Mouse (Mus musculus): ENCODE measurements at regions not wholly inside any gene's neighbourhood (a gene's known extent, or its start where the extent isn't known, plus 50 kb on each side); places are given as distances from the start of the nearest gene placed in this dataset.

DNA sequence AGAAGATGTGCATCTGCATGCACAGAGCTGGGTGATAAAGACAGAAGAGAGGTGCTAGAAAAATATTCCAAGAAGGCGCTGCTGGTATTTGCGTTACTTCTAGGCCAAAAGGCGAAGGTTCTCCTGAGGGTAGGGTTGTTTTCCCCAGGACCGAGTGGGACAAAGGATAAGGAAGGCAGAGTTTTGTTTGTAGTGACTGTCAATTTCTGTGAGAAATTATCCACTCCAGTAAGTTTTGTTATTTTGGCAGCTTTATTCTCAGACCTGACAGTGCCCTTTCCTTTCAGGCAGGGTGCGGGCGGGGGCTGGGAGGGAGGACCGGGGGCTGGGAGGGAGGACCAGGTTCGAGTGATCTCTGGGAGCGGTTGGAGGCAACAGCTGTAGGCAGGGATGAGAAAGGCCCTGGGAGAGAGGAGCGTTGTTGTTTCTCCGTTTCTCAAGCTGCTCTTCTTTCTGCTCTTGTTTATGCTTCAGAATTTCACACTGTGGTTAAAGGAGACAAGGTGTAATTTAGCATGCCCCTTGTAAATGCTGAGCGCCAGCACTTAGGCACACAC is 211.2 kb upstream of the Cited2 start:
- H3K4me3 ChIP-seq = no peak overlapping the region
- WGBS = 55% methylated on average over 12 of the region's 12 CpGs
- no peak overlapping the region for H3K4me2 ChIP-seq (replicated peaks)
- no peaks in the 10 kb centered on the region for H3K9me3 ChIP-seq
- ATAC-seq (ENCODE audit: low FRiP score, low read depth) = no peak
- no peak overlapping the region for H3K9ac ChIP-seq (replicated peaks)
- no peaks in the 10 kb centered on the region for H3K27me3 ChIP-seq
- no peaks in the 10 kb centered on the region for H3K4me1 ChIP-seq
- H3K36me3 ChIP-seq = no peaks in the 10 kb centered on the region
- no peak overlapping the region for H3K27ac ChIP-seq (replicated peaks)

GRCm38 (mm10) chr10:17512487-17512886 is 210.5 kb upstream of the Cited2 start:
- no peak for ATAC-seq (ENCODE audit: low FRiP score, low read depth)
- Histone ChIP-seq H3K27ac (replicated peaks) (no peak overlapping the region), H3K9ac (replicated peaks) (no peak overlapping the region), H3K4me1 (no peaks in the 10 kb centered on the region), H3K36me3 (no peaks in the 10 kb centered on the region), H3K4me2 (replicated peaks) (no peak overlapping the region), H3K4me3 (no peak overlapping the region), H3K27me3 (no peaks in the 10 kb centered on the region), H3K9me3 (no peaks in the 10 kb centered on the region)
- WGBS = 85% methylated on average over 3 of the region's 3 CpGs

GRCm38 (mm10) chr10:17513756-17514155 is 209.3 kb upstream of the Cited2 start:
- Histone ChIP-seq H3K4me2 (replicated peaks) (no peak overlapping the region), H3K9me3 (no peaks in the 10 kb centered on the region), H3K27me3 (no peaks in the 10 kb centered on the region), H3K4me1 (no peaks in the 10 kb centered on the region), H3K4me3 (no peak overlapping the region), H3K27ac (replicated peaks) (no peak overlapping the region), H3K36me3 (no peaks in the 10 kb centered on the region), H3K9ac (replicated peaks) (no peak overlapping the region)
- ATAC-seq (ENCODE audit: low FRiP score, low read depth) = no peak
- WGBS = 90% methylated on average over 6 of the region's 6 CpGs

DNA sequence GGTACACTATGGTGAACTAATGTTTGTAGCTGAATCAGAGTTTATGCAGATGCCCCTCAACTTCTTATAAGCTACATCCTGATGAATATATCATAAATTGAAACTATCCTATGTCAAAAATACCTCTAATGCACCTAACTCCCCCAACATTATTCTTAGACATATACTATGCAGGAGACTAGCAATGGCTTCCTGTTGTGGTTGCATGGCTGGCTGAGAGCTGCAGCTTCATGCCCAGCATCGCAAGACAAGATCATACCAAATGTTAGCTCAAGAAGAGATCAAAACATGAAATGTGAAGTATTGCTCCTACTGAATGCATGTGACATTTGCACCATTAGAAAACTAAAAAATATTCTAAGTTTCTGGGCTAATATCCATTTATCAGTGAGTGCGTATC is 206.9 kb upstream of the Cited2 start:
- no peak overlapping the region for H3K9ac ChIP-seq (replicated peaks)
- no peaks in the 10 kb centered on the region for H3K36me3 ChIP-seq
- H3K4me3 ChIP-seq = no peak overlapping the region
- no peak overlapping the region for H3K27ac ChIP-seq (replicated peaks)
- no peak overlapping the region for H3K4me2 ChIP-seq (replicated peaks)
- WGBS = 96% methylated on average over 2 of the region's 2 CpGs
- ATAC-seq (ENCODE audit: low FRiP score, low read depth) = no peak
- no peaks in the 10 kb centered on the region for H3K4me1 ChIP-seq
- no peaks in the 10 kb centered on the region for H3K9me3 ChIP-seq
- no peaks in the 10 kb centered on the region for H3K27me3 ChIP-seq

- Histone ChIP-seq H3K36me3 (no peaks in the 10 kb centered on the region), H3K4me3 (no peak overlapping the region), H3K4me1 (no peaks in the 10 kb centered on the region), H3K9ac (replicated peaks) (no peak overlapping the region), H3K27ac (replicated peaks) (no peak overlapping the region), H3K9me3 (no peaks in the 10 kb centered on the region), H3K27me3 (no peaks in the 10 kb centered on the region), H3K4me2 (replicated peaks) (no peak overlapping the region)
- WGBS = 65% methylated on average over 9 of the region's 9 CpGs
- ATAC-seq (ENCODE audit: low FRiP score, low read depth) = no peak
These were observed 204.4 kb upstream of the Cited2 start for GRCm38 (mm10) chr10:17518423-17519175.

- no peak for ATAC-seq (ENCODE audit: low FRiP score, low read depth)
- H3K36me3 ChIP-seq = no peaks in the 10 kb centered on the region
- no peak overlapping the region for H3K9ac ChIP-seq (replicated peaks)
- no peaks in the 10 kb centered on the region for H3K9me3 ChIP-seq
- H3K4me3 ChIP-seq = no peak overlapping the region
- H3K27me3 ChIP-seq = no peaks in the 10 kb centered on the region
- no peak overlapping the region for H3K27ac ChIP-seq (replicated peaks)
- no peak overlapping the region for H3K4me2 ChIP-seq (replicated peaks)
- 59% methylated on average over 5 of the region's 5 CpGs for WGBS
- H3K4me1 ChIP-seq = no peaks in the 10 kb centered on the region
These were observed 200.9 kb upstream of the Cited2 start for GRCm38 (mm10) chr10:17522026-17522541.

- 72% methylated on average over 6 of the region's 6 CpGs for WGBS
- H3K27me3 ChIP-seq = no peaks in the 10 kb centered on the region
- no peaks in the 10 kb centered on the region for H3K36me3 ChIP-seq
- no peak overlapping the region for H3K9ac ChIP-seq (replicated peaks)
- no peak overlapping the region for H3K4me3 ChIP-seq
- H3K9me3 ChIP-seq = no peaks in the 10 kb centered on the region
- H3K4me2 ChIP-seq (replicated peaks) = no peak overlapping the region
- no peak overlapping the region for H3K27ac ChIP-seq (replicated peaks)
- ATAC-seq (ENCODE audit: low FRiP score, low read depth) = no peak
- no peaks in the 10 kb centered on the region for H3K4me1 ChIP-seq
These were observed 199.3 kb upstream of the Cited2 start for GRCm38 (mm10) chr10:17523558-17524328.

DNA sequence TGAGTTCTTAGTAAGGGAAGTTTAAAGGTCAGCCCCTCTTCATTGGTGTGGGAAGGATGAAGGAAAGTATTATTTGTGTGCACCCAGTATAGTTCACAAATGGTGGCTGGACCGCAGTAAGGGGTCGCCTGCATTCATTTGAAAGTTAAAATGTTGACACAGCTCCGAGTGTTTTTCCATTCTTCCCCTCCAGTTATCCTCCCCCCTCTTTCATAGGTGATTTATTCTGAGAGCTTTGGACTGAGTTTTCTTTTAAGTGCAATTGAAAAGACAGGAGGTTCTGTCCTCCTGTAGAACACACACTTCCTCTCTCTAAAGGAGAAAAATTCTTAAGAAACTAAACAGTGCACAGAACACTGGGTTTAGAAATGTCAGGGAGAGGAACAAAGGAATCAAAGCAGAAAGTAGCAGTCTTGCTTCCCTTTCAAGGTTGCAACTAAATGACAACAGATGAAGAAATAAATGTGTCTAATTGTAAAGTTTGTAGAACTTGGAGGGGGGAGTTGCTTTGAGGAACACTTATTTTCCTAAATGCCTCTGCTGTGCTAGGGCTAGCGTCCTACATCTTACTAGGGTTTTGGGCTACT is 195.8 kb upstream of the Cited2 start:
- no peak for ATAC-seq (ENCODE audit: low FRiP score, low read depth)
- Histone ChIP-seq H3K27me3 (no peaks in the 10 kb centered on the region), H3K4me2 (replicated peaks) (no peak overlapping the region), H3K36me3 (no peaks in the 10 kb centered on the region), H3K27ac (replicated peaks) (no peak overlapping the region), H3K9ac (replicated peaks) (no peak overlapping the region), H3K4me1 (no peaks in the 10 kb centered on the region), H3K4me3 (no peak overlapping the region), H3K9me3 (no peaks in the 10 kb centered on the region)
- 60% methylated on average over 4 of the region's 4 CpGs for WGBS

DNA sequence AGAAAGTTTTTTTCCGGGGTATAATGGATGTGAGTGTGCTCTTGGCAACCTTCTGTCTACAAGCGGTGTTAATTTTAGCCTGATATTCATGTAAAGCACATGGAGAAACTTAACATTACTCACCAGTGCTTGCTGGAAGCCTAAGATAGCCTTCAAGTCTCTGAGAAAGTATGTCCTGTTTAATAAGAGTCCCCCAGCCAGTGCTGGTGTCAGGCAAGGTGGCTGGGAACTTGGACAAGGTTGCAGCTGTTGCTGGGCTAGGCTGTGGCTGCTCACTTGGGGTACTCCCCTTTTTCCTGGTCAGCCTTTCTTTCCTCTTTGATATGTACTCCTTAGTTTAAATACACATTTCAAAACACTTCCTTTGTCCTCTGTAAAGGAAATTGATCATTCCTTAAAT is 194.9 kb upstream of the Cited2 start:
- 91% methylated on average over 2 of the region's 2 CpGs for WGBS
- Histone ChIP-seq H3K4me2 (replicated peaks) (no peak overlapping the region), H3K9ac (replicated peaks) (no peak overlapping the region), H3K36me3 (no peaks in the 10 kb centered on the region), H3K27ac (replicated peaks) (no peak overlapping the region), H3K4me1 (no peaks in the 10 kb centered on the region), H3K27me3 (no peaks in the 10 kb centered on the region), H3K4me3 (no peak overlapping the region), H3K9me3 (no peaks in the 10 kb centered on the region)
- no peak for ATAC-seq (ENCODE audit: low FRiP score, low read depth)

- Histone ChIP-seq H3K36me3 (no peaks in the 10 kb centered on the region), H3K9me3 (no peaks in the 10 kb centered on the region), H3K4me1 (no peaks in the 10 kb centered on the region), H3K4me2 (replicated peaks) (no peak overlapping the region), H3K27me3 (no peaks in the 10 kb centered on the region), H3K27ac (replicated peaks) (no peak overlapping the region), H3K4me3 (no peak overlapping the region), H3K9ac (replicated peaks) (no peak overlapping the region)
- WGBS = 85% methylated on average over 6 of the region's 6 CpGs
- no peak for ATAC-seq (ENCODE audit: low FRiP score, low read depth)
These were observed 194.2 kb upstream of the Cited2 start for GRCm38 (mm10) chr10:17528846-17529245.

GRCm38 (mm10) chr10:17529851-17530509 is 193.0 kb upstream of the Cited2 start:
- Histone ChIP-seq H3K36me3 (no peaks in the 10 kb centered on the region), H3K4me2 (replicated peaks) (no peak overlapping the region), H3K9me3 (no peaks in the 10 kb centered on the region), H3K4me1 (no peaks in the 10 kb centered on the region), H3K9ac (replicated peaks) (no peak overlapping the region), H3K27me3 (no peaks in the 10 kb centered on the region), H3K27ac (replicated peaks) (no peak overlapping the region), H3K4me3 (no peak overlapping the region)
- ATAC-seq (ENCODE audit: low FRiP score, low read depth) = no peak
- 95% methylated on average over 4 of the region's 4 CpGs for WGBS
